Mouse (Mus musculus) liver, postnatal 0 days (tissue): Measurements from ENCODE around the gene Zfp64.

Experiments
- CTCF ChIP-seq: sonication (generic); IDR thresholded peaks from 2 replicates; pipeline ENCODE4 v1.5.1; 2016; ENCODE audit warnings: antibody characterized with exemption, low read depth
- EP300 ChIP-seq: IDR thresholded peaks from 2 replicates; pipeline ENCODE4 v1.6.1; 2016; ENCODE audit warnings: antibody characterized with exemption, low read depth, mild to moderate bottlenecking

DNA sequence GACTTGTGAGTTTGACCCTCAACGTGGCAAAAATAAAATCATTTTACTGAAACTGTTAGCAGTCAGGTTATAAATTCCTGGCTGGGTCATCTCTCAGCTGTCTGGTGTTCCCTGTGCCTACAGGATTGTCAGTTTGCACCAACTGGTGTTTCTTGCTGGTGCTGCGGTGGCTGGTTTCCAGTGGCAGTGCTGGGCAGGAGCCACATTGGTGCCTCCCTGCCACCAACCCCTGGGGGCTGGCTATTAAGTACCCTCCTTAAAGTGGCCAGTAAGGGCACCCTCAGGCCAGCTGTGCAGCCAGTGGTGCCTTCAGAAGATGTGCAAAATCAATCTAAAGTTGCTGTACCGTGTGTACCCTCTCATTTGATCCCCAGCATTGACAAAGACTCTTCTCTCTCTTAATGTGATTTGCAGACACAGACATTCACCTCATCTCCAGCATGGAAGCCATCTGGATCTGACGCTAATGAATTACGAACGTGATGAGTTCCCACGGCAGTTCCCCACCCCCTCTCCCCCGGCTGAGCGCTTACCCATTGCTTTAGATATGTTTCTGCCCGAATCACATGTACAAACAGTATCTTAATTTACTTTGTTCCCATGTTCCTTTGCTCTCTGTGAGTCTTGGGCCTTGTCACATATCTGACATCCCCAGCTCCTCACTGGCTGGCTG lies 16.0 kb downstream of the Zfp64 start:
- no peak for TF ChIP-seq CTCF
- TF ChIP-seq EP300 = no peak
